Mouse (Mus musculus) testis, adult 2 months (tissue): ENCODE results near the gene Rad51b. TPM values are rescaled to one million over a fixed set of nuclear protein-coding genes. Genes with fewer than 3 reads are reported as not detected.

Source experiments
- H3K27ac ChIP-seq: fragments of 200-500 bp; 2 replicates; pipeline ENCODE4 v1.5.1; 2012; ENCODE audit warnings: low read depth, low read length; ENCODE audit not compliant: control insufficient read depth, insufficient read depth
- H3K27me3 ChIP-seq: fragments of 200-500 bp; 2 replicates; pipeline ENCODE4 v1.6.1; 2012; ENCODE audit warnings: mild to moderate bottlenecking, low read length, moderate library complexity; ENCODE audit not compliant: control insufficient read depth, insufficient read depth
- H3K36me3 ChIP-seq: fragments of 200-500 bp; 2 replicates; pipeline ENCODE4 v1.6.1; 2012; ENCODE audit warnings: mild to moderate bottlenecking, low read length; ENCODE audit not compliant: control insufficient read depth, insufficient read depth
- H3K4me1 ChIP-seq: fragments of 200-500 bp; 2 replicates; pipeline ENCODE4 v1.6.1; 2012; ENCODE audit warnings: low read length; ENCODE audit not compliant: control insufficient read depth, insufficient read depth
- H3K4me3 ChIP-seq: fragments of 200-500 bp; 2 replicates; pipeline ENCODE4 v1.5.1; 2012; ENCODE audit warnings: low read depth, mild to moderate bottlenecking, low read length, moderate library complexity, mixed read lengths; ENCODE audit not compliant: control insufficient read depth
- CTCF ChIP-seq: fragments of 200-500 bp; IDR thresholded peaks from 2 replicates; pipeline ENCODE4 v1.5.1; 2012; ENCODE audit warnings: low read depth, mild to moderate bottlenecking, inconsistent platforms, low read length, moderate library complexity; ENCODE audit not compliant: control insufficient read depth, insufficient read depth, insufficient replicate concordance
- POLR2A ChIP-seq: fragments of 200-500 bp; IDR thresholded peaks from 2 replicates; pipeline ENCODE4 v1.6.1; 2012; ENCODE audit warnings: low read depth, mild to moderate bottlenecking, inconsistent platforms, low read length, moderate library complexity; ENCODE audit not compliant: control insufficient read depth
- polyA plus RNA-seq: library from polyadenylated mRNA; depleted of rRNA; stranded (reverse); fragments of >200 nt; gene quantifications from 2 replicates; pipeline ENCODE4 v1.2.3, GENCODE M21; 2012

Rad51b gene
- polyA plus RNA-seq, 1 experiment, result 2.7 TPM

DNA sequence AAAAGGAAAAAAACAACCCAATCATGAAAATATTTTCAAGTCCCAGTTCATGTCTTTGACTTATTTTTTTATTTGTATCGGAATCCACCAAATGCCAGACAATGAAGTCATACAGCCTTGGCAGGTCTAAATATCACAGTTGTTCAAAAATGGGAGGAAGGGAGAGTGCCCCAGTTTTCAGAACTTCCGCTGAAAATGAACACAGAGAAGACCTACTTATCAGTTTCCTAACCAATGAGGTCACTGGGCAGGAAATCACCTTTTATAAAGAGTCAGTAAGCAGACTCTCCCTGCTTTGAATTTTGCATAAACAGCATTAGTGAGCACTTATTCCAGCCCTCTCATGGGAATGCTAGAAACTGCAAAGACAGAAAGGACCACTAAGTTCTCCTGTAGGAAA is 465.0 kb downstream of the Rad51b start:
- H3K36me3 ChIP-seq, result no peaks in the 10 kb centered on the region
- no peak overlapping the region; the same call in 1 of the 2 replicates for H3K27ac ChIP-seq
- TF ChIP-seq CTCF (no peak), POLR2A (no peak)
- H3K4me3 ChIP-seq, result no peak overlapping the region
- H3K4me1 ChIP-seq, result no peaks in the 10 kb centered on the region
- no peaks in the 10 kb centered on the region for H3K27me3 ChIP-seq

DNA sequence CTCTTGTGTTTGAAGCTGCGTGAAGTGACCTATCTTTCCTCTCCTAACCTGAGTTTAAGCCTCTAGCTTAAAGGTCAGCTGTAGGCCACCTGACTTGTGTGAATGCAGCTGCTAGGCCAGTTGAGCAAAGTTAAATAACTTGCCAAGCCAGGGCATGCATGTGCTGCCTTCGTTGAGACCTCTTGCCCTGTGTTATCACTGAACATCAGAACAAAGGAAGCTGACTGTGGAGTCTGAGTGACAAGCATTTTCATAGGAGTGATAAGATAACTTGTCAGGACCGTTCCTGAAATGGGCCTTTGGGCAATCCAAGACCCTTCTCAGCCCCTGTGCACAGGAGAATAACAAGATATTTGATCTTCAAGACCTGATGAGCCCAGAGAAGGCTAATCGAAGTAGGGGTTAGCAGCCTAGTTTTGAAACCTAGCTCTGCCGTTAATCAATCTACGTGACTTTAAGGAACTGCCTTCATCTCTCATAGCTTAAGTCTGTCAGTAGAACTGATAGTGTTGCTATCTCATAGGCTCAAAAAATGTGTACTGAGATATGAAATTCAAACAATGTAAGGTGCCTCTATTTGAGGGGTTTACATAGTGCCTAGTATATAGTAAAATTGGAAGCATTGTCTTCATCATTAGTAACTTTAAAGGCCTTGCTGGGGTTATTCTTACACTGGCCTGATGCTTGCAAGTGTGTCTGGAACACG is 465.6 kb downstream of the Rad51b start:
- TF ChIP-seq POLR2A, result no peak
- no peak for TF ChIP-seq CTCF
- H3K27ac ChIP-seq, result no peak overlapping the region; the same call in 1 of the 2 replicates
- no peaks in the 10 kb centered on the region for H3K36me3 ChIP-seq
- H3K4me1 ChIP-seq, result no peaks in the 10 kb centered on the region
- no peak overlapping the region for H3K4me3 ChIP-seq
- no peaks in the 10 kb centered on the region for H3K27me3 ChIP-seq

DNA sequence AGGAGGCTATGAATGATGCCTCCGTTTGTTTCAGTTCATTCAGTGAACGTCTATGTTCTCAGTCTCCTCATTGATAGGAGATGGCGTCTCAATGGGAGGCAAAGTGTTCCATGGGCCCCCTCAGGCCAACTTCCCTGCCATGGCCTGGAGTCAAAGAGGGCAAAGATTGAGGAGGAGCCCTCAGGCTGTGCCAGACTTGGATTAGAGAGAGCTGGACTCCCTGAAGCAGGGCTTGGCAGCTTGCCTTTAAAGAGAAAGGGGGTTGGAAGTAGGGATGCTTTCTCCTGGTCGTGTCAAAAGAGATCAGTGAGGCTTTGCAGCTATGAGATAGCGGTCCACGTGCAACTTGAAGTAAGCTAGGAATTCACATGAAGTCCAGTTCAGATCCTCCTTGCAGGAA is 469.0 kb downstream of the Rad51b start:
- Histone ChIP-seq H3K27me3 (no peaks in the 10 kb centered on the region), H3K36me3 (no peaks in the 10 kb centered on the region), H3K4me1 (no peaks in the 10 kb centered on the region), H3K4me3 (no peak overlapping the region), H3K27ac (no peak overlapping the region)
- no peak for TF ChIP-seq CTCF

DNA sequence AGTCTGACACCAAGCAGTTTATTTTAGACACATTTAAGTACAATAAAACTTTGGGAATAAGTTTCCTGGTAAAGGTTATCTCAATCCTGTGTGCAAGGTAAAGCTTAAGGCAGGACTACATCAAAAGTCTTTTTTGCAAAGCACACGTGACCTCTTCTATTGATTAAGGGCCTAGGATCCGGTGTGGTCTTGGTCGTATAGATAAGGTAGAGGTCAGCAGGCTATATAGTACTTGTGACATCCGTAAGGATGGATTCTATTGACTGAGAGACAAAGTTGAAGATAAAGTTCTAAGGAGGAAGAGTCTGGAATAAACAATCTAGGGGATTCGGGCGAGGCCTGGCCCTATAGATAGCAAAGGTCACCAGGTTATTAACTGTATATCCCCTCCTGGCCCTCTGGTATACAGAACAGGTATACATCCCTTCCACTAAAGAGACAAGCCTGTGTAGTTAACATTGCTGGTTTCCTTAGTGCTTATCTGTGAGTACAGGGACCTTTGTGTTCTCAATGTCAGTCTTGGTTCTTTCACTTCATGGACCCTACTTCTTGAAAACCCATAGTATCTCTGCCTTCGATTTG is 471.8 kb downstream of the Rad51b start:
- Histone ChIP-seq H3K27me3 (no peaks in the 10 kb centered on the region), H3K27ac (no peak overlapping the region), H3K4me1 (no peaks in the 10 kb centered on the region), H3K36me3 (no peaks in the 10 kb centered on the region), H3K4me3 (no peak overlapping the region)
- TF ChIP-seq CTCF (no peak), POLR2A (no peak)

DNA sequence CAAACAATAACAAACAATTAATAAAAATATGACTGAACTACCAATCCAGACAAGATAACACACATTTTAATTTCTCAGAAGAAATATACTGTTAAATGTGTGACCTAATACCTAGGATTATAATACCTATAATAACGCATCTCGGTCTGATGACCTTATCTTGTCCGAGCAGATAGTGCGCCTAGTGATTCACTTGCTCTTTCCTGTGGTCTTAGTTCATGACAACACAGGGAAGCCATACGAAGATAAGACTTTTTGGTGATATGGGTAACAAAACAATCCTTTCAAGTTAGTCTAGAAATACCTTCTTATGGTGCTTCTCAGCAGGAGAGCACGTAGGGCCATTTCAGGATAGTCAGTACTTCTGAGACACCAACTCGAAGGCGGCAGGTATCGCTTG is 472.7 kb downstream of the Rad51b start:
- H3K4me1 ChIP-seq, result no peaks in the 10 kb centered on the region
- TF ChIP-seq CTCF (no peak), POLR2A (no peak)
- no peaks in the 10 kb centered on the region for H3K36me3 ChIP-seq
- H3K4me3 ChIP-seq, result no peak overlapping the region
- no peak overlapping the region for H3K27ac ChIP-seq
- H3K27me3 ChIP-seq, result no peaks in the 10 kb centered on the region

DNA sequence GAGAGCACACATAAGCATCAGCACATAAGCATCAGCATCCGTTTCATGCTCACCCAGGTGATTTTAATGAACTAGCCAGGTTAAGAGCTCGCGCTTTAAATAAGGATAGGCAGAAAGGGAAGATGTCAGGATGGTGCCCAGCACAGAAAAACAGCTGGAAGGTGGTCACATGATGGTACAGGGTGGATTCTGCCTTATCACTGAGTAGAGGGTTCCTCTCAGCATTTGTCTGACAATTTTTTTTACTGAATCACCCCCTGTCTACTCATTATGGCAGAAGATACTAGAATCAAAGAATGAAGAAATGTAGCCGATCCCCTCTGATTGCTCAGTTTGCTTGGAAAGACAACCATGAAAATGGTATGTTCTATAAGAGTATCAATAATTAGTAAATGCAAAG is 474.1 kb downstream of the Rad51b start:
- Histone ChIP-seq H3K36me3 (no peaks in the 10 kb centered on the region), H3K4me1 (no peaks in the 10 kb centered on the region), H3K27me3 (no peaks in the 10 kb centered on the region), H3K4me3 (no peak overlapping the region), H3K27ac (no peak overlapping the region)
- no peak for TF ChIP-seq CTCF
- no peak for TF ChIP-seq POLR2A

DNA sequence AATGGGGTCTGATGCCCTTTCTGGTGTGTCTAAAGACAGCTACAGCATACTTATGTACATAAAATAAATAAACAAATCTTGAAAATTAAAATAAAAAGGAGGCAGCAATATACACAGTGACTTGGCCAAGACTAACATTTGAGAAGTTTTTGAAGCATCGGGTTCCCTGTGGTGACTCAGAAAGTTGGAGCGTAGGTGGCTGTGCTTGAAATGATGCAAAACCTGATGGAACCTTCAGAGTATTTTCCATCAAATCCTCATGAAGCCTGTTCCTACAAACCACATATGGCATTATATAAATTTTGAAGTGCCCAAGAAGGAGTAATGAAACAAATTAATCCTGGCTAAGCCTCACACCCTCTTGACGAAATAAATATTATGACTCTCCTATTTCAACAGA is 474.7 kb downstream of the Rad51b start:
- Histone ChIP-seq H3K27ac (no peak overlapping the region), H3K27me3 (no peaks in the 10 kb centered on the region), H3K4me3 (no peak overlapping the region), H3K36me3 (no peaks in the 10 kb centered on the region), H3K4me1 (no peaks in the 10 kb centered on the region)
- TF ChIP-seq CTCF, result no peak
- TF ChIP-seq POLR2A, result no peak
